Mouse (Mus musculus): Measurements from ENCODE around the gene Rab6a.
A peak's percentile ranks its signal among the peaks of the same experiment; 100 is the strongest.

Rab6a gene

DNA sequence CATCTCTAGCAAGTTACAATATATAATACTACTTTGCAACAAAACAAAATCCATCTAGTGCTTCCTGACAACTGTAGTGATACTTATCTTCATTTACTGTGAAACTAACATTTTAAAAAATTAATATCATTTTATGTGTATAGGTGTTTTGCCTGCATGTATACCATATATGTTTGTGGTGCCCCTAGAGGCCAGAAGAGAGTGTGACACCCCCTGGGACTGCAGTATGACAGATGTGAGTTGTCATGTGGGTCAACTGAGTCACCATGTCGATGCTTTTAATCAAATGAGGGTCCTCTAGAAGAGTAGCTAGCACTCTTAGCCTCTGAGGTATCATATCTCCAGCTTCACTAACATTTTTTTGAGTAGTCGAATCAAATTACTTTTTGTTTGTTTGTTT, 15.1 kb downstream of the Rab6a start:
- peak; percentile 23 for DNase-seq (ENCODE audit: low read depth)

DNA sequence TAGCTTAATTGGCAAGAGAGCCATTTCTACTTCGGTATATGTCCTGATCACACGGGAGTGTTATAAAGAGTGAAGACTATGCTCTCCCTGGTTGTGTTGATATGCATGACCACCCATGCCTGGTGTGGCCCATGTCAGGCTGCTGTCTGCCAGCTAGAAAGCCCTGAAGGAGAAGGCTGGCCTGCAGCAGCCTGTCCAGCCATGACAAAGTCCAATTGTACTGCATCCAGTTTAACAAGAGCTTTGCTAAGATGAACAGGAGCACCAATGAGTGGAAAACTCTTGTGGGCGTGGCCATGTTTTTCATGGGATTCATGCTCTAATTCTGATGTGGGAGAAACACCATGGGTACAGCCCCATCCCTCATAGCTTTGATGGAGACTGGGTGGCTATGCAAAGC, 17.3 kb downstream of the Rab6a start:
- no peak for DNase-seq (ENCODE audit: low read depth)

DNA sequence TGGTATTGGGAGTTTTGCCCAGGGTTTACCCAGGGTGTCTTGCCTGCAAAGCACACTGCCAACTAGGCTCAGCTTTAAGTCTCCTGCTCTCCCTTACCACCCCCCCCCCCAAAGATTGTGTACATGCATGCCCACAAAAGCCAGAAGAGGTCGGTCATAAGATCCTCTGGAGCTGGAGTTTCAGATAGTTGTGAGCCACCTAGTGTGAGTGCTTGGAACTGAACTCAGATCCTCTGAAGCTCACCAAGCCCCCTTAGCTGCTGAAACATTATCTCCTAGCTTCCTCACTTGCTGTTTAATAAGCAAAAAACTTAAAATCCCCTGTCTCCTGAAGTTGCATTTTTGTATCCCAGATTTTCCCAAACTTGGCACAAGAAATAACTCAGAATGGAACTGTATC, 30.4 kb downstream of the Rab6a start:
- peak; percentile 65 for DNase-seq (ENCODE audit: low read depth)

DNA sequence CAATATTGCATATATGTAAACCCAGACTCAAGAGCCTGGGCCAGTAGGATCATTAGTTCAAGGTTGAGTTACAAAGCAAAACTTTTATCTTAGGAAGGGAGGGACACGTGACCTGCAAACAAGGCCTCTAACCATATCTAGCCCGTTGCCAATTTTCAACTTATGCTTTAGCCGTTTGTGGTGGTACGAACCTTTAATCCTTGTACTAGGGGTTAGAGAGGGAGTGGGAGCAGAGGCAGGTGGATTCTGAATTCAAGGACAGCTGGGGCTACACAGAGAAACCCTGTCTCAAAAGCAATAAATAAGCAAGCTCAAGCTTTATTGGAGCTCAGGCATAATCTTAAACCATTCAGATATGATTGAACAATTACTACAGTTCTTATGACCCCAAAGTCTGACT, 35.2 kb downstream of the Rab6a start:
- DNase-seq (ENCODE audit: low read depth): no peak

DNA sequence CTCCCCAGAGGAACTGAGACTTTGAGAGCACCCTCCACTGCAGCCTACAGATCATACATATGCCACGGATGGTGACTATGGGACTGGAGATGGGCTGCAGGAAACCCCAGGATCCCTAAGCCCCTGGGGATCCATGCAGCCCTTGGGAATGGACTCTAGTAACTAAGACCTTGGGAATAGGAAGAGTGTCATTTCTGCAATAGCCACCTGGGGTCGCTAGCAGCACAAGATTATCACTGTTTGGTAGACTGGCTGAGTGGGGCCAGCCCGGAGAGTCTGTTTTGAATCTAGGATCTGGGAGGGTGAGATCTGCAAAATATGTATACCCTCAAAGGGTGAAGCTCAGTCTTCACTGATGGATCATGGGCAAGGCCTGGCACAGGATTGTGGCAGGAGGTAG, 37.9 kb downstream of the Rab6a start:
- DNase-seq (ENCODE audit: low read depth): peak; percentile 73

DNA sequence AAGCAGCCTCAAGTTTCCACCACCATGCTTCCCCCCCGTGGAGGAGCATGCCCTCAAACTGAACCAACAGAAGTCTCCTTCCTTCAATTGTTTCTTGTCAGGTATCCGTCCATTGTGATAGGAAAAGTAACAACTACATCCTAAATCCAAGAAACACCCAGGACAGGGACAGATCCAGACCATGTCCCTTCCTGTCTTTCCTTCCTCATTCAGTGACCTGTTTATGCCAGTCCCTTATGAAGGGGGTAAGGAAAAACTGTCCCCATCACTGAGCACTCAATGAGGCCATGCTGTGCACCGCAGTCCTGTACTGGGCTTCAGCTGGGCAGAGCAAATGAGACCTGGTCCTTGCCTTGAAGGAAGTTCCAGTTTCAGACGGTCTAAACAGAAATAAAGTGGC, 41.9 kb downstream of the Rab6a start:
- no peak for DNase-seq (ENCODE audit: low read depth)

DNA sequence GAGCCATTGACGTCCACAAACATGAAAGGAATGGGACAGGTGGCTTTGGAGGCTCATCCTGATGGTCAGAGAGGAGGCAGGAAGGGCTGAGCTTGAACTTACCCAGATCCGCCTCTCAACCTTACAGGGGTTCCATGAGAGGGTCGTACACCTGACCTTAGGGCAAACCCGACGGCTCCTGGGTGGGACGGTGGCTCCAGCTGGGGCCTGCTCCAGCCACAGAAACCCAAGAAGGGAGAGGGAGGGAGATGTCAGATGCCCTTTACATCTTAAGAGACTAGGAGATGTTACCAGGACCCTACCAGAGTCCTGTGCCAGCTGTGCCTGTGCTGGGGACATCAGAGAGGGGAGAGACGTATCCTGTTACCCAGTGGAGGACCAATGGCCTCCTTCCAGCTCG, 42.6 kb downstream of the Rab6a start:
- no peak for DNase-seq (ENCODE audit: low read depth)

DNA sequence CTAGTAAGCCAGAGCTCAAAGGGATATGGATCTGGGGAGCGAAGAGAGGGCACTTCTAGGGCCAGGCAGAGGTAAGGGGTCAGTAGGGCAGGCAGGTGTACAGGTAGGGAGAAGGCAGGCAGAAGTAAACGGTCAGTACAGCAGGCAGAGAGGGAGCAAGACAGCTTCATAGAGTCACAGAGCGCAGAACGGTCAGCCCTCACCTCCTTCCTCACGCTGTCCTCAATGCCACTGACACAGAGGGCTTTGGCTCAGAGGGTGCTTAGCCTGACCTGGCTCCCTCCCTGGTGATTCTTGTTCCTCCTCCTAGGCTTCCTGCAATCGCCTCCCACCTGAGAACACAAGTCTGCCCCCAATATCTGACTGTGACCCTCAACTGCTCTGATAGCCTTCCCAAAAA, 43.2 kb downstream of the Rab6a start:
- DNase-seq (ENCODE audit: low read depth): no peak

DNA sequence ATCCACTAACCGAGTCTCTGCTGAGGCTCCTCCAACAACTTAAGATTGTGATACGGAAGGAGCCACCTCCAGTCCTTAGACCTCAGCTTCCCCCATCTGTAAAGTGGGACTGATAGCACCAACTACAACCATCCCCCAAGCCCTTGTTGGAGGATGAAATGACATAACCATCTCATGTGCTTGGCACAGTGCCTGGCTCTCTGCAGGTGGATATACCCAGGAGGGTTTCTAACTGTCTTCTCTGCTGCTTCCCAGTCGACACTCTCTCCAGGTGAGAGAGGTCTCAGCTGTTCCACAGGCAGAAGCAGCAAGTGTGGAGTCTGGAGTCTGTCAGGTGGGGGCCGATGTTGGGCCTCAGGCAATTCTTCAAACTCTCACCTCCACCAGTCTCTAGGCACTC, 43.8 kb downstream of the Rab6a start:
- no peak for DNase-seq (ENCODE audit: low read depth)

DNA sequence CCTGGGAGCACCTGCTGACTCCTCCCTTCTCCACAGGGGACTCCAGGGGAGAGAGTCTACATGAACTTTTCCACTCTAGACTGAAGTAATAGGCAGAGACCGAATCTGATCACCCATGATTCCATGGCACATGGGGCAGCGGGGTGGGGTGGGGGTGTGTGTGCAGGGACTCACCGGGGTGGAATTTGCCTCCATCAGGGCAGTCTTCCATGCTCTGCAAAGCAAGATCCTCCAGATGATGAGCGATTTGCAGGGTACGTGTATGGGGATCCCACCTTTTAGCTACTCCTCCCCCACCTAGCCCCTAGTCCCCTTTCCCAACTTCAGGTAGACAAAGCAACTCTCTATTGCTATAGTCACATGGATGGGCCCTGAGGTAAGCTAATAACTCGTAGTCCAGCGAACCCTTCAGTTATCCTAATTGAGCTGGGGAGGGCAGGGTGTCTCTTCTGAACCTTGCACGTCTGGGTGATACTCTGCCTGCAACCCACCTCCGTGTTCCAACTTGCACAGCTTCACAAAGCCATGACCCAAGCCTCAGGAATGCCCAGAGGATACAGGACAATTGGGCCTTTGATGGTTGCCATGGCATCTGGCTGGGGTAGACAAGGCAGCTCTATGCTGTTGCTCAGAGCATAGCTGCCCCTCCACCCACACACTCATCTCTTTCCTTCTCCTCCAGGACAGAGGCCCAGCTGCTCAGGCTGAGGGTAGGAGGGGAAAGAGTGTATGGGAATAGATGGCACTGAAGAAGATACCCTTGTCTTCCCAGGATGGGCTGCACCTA, 46.5 kb downstream of the Rab6a start:
- DNase-seq (ENCODE audit: low read depth): peak; percentile 57

DNA sequence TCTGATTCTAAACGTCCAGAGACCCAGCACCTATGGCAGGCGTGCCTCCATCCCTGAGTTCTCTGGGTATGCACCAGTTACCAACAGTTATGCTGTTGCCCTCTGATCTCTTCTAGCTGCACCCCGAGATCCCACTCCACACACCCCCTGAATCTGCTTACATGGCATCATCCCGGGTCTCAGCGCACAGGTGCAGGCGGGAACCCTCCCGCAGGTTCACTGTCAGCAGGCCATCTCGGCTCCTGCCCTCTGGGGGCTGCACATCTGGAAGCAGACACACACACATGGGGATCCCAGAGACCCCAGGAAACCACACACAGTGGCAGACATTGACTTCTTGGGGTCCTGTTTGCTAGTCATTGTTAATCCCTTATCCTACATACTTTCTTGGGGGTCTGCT, 47.2 kb downstream of the Rab6a start:
- no peak for DNase-seq (ENCODE audit: low read depth)

DNA sequence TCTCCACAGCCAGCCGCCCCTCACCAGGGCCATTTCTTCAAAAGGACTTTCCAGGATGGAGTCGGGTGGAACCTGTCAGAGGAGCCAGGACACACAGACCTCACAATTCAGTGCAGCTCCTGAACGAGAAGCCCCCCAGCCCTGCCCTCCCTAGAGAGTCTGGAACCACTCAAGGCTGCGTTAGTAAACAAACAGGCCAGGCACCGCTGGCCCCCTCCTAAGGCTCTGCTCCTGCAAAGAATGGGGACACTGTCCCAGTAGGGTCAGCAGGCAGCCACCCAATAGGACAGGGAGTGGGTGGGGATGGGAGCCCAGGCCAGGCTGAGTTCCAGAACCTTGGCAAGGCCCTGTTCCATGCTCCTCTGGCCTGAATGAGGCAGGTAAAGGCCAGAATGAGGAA, 49.5 kb downstream of the Rab6a start:
- no peak for DNase-seq (ENCODE audit: low read depth)

DNA sequence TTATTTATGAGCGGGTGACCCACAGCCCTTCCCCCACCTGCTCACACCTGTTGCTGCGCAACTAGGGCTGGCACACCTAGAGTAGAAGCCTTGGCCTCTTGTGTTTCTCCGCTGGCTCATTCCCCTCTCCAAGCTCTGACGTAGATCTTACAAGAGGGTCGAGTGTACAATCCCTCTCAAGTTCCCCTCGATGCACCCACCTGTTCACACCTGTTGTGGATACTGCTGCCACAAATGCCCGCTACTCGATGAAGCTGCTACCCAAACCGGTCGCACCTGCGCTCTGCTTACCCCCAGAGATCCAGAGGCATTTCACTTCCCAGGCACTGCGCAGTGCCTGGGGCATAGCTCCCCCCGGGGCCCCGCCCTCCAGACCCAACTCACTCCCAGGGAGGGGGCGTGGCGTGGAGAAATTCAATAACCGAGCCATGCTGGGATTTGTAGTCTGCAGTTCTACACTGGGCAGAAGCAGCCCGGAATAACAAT, 50.9 kb downstream of the Rab6a start:
- DNase-seq (ENCODE audit: low read depth): no peak

DNA sequence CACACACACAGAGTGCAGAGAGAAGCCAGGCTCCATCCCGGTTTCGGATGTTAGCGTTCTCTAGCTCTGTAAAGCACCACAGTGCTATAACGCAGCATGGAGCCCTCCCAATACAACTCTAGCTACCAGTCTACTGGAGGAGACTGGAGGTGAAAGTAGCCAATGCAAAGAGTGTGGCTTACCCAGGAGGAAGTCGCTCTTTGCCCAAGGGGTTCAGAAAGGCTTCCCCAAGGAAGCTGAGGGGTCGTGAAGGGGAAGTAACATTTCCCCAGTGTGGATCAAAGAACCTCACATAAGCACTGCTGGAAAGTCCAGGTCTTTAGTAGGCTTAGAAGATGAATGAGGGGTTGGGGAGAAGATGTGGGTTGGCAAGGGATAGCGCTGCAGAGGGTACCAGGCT, 54.1 kb downstream of the Rab6a start:
- no peak for DNase-seq (ENCODE audit: low read depth)

DNA sequence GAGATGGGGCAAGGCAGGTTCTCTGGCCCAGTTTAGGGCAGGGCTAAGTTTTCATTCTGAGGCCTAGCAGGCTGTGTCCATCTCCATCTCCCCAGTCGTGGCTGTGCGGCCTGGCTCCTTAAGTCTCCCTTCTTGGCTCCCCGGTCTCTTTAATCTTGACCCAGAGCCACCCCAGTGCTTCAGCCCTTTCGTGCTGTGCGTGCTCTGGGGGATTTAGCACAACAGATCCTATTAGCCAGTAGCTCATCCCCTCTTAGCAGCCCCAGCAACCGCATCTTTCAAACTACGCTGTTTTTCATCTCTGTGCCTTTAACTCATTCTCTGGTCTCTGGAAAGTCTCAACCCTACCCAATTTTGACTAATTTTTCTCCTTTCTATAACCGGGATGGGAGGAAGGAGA, 55.0 kb downstream of the Rab6a start, which contains the start of gene Plekhb1:
Plekhb1 (minus strand) TSS at position 184 of the 400 bp plus-strand sequence.
- no peak for DNase-seq (ENCODE audit: low read depth)

DNA sequence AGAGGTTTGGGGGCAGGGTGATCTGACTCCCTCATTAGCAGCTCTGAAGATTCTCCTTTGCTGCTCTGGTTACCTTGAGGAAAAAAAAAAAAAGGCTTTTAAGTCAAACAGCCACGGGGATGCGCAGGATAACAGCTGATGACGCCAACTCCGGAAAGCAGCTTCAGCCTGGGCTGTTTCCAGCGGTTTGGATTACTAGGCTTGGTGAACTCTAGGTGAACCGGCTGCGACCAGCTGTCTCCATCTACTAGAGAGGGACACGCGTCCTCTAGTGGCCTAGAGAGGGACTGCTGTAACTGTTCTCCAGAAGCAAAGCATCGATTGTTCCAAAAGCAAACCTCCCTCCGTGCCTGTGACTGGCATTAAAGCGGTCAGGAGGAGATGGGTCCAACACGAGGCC, 56.0 kb downstream of the Rab6a start:
- peak; percentile 95 for DNase-seq (ENCODE audit: low read depth)

DNA sequence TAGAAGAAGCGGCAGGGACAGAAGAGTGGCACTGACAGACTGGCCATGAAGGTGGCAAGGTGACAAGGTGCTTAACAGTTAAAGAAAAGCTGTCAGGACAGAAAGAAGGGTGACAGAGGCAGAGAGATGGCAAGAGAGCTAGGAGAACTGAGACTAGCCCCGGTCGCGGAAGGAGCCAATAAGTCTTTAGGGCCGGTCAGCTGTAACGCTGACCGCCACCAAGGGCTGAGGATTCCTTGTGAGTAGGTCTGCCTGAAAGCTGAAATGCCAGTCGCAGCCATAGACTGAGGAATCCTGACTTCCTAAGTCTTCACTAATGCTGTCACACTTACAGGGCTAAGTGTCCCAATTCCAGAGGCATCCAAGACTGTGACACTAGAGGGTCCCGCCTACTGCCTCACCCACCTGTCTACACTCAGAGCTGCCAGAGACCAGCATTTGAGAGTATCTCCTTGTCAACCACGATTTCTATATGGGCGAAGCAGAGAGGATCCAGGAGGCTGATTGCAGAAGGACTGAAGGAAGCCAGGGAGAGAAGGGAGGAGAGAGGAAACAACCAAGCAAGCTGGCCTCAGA, 56.6 kb downstream of the Rab6a start:
- DNase-seq (ENCODE audit: low read depth): no peak

DNA sequence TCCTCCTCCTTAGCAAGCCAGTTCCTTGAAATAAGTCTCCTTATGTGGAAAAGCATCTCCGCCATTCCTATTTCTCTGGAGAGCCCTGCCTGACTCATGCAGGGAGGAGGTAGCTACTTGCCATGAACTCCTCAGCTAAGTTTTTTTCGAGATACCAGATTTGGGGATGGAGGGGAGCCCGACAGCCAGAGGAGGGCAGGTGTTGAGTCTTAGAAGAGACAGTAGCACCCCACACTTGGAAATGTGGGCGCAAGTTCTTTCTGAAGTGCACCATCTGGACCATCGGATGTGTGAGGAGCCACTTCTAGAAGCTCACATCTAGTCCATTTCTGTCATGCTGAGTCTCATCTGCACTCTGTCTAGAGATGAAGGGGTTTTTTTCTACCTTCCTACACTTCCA, 63.4 kb downstream of the Rab6a start:
- peak; percentile 16 for DNase-seq (ENCODE audit: low read depth)

DNA sequence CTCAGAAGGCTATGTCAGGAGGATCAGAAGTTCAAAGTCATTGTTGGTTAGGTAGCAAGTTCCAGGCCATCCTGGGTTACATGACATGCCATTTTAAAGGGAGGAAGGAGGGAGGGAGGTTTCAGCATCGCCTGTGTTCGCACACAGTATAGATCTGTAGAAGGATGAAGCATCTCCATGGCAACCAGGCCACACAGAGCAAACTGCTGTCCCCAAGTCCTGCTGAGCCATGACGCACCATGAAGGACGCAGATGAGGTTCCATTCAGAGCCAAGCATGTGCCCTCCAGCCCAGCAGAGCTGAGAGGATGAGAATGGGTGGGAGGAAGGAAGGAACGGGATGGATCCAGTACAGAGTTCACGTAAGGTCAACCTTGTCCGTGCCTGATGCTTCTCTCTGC, 66.2 kb downstream of the Rab6a start:
- no peak for DNase-seq (ENCODE audit: low read depth)

DNA sequence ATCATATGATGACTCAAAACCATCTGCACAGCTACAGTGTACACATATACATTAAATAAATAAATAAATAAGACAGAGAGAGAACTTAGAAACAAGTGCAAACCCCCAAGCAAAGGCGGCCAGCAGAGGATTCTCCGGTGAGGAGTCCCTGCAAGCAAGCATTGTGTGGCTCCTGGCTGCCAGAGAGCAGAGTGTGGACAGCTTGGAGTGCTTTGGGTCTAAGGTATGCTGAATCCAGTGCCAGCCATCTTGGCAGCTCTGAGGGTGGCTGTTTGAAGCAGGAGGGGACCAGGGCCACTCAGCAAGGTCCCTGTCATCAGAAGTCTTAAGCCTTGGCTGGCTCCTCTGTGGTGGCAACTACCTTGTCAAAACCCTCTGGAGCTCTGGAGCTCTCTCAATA, 67.7 kb downstream of the Rab6a start:
- no peak for DNase-seq (ENCODE audit: low read depth)

DNA sequence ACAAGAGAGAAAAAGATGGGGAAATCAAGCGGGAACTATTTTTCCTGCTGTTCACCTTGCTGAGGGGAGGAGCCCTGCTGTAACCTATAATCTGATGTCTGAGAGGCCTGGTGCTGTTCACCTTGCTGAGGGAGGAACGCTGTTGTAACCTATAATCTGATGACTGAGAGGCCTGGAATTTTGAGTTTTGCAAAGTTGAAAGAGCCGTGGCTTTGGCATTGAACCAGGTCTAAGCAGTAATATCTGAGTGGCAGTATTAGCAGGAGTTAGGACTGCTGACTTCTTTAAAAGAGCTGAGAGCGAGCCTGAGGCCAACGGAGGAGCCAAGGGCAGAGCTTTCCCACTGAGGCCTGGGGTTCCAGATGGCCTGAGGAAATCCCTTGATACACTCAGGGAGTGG, 70.8 kb downstream of the Rab6a start:
- DNase-seq (ENCODE audit: low read depth): peak; percentile 44

DNA sequence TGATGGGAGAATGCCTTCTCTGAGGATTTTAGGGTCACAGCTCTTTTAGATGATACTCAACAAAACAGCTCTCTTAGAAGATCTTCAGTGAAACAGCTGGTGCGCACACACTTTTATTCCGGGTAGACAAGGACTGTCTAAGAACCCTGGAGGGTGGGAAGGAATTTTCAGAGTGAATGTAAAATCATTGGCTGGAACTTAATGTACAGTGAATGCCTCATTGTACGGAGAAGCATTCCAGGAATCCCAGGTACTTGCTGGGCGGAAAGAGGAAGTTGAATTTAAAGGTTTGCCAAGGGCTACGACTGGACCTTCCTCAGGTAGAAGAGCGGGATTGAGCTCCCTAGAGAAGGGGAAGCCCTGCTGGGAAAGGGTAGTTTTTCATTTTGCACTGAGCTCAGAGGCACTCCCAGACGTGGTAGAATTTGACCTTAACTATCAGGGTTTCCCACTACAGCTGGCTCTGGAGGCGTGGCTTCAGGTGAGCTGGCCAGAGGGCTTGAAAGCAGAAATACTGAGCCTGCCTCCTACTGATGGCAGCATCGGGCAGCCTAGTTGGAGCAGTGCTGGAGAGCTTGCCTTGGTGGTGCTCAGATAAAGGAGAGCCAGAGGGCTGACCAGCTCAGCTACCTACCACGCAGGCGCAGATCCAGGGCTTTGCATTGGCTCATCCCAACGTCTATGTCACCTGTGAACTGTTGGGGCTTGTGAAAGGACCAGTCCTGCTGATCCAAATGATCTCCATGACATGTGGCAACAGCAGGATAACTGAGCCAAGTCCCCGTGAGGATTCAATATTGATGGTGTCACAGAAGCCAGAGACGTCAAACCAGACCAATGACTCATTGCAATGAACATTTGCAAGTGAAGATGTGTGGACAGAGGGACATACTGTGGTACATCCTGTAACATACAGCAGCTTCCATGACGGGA, 72.0 kb downstream of the Rab6a start:
- no peak for DNase-seq (ENCODE audit: low read depth)

DNA sequence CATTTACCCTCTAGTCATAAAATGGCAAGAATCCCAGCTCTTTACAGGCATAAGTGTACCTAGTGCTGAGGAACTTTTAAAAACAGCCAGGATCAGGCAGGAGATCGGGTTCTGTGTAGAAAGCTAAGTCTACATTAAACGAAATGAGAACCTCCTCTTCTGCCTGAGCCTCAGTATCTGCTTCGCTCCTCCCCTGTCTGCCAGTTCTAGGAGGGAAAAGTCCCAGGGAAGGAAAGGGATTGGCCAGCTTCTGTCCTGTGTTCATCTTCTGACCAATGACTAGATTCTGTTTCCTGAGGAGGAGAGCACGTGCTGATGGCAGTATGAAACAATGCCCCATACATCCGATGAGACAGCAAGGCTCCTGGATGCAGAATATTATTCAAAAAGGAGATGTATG, 73.9 kb downstream of the Rab6a start:
- no peak for DNase-seq (ENCODE audit: low read depth)
